Mouse (Mus musculus): ENCODE measurements at regions not wholly inside any gene's neighbourhood (a gene's known extent, or its start where the extent isn't known, plus 50 kb on each side); places are given as distances from the start of the nearest gene placed in this dataset.
A peak's percentile ranks its signal among the peaks of the same experiment; 100 is the strongest.
"Not testable (repeated sequence)": the region's sequence is repeated elsewhere in the genome, so short reads cannot be mapped to it uniquely, and the experiment has no call there.

GRCm38 (mm10) chr16:31508981-31509380, 86.9 kb downstream of the Bdh1 start:
- peak in 1 of 2 experiments; percentile 18 for DNase-seq

GRCm38 (mm10) chr16:31510097-31510496, 88.0 kb downstream of the Bdh1 start:
- no peak for DNase-seq

GRCm38 (mm10) chr16:31518816-31519215, 96.7 kb downstream of the Bdh1 start:
- DNase-seq, result no peak

- DNase-seq, result no peak
Measured at GRCm38 (mm10) chr16:31520081-31520480, 98.0 kb downstream of the Bdh1 start.

GRCm38 (mm10) chr16:31521786-31522185, 99.7 kb downstream of the Bdh1 start:
- no peak for DNase-seq

- DNase-seq, result no peak
Measured at GRCm38 (mm10) chr16:31526711-31527344, 104.7 kb downstream of the Bdh1 start.

- DNase-seq, result no peak
Measured at GRCm38 (mm10) chr16:31528596-31529283, 106.7 kb downstream of the Bdh1 start.

- DNase-seq, result no peak
Measured at GRCm38 (mm10) chr16:31529284-31529958, 107.3 kb downstream of the Bdh1 start.

GRCm38 (mm10) chr16:31530090-31530489, 108.0 kb downstream of the Bdh1 start:
- DNase-seq, result no peak

- no peak for DNase-seq
Measured at GRCm38 (mm10) chr16:31533196-31533777, 111.2 kb downstream of the Bdh1 start.

- DNase-seq, result no peak
Measured at GRCm38 (mm10) chr16:31534923-31535523, 112.9 kb downstream of the Bdh1 start.

- DNase-seq, result no peak
Measured at GRCm38 (mm10) chr16:31536328-31536727, 114.2 kb downstream of the Bdh1 start.

GRCm38 (mm10) chr16:31538606-31539005, 116.5 kb downstream of the Bdh1 start:
- no peak for DNase-seq

- no peak for DNase-seq
Measured at GRCm38 (mm10) chr16:31543499-31544170, 119.6 kb upstream of the Dlg1 start.

- DNase-seq, result no peak
Measured at GRCm38 (mm10) chr16:31546062-31546827, 117.0 kb upstream of the Dlg1 start.

GRCm38 (mm10) chr16:31546828-31547224, 116.4 kb upstream of the Dlg1 start:
- DNase-seq, result no peak

- DNase-seq, result no peak
Measured at GRCm38 (mm10) chr16:31547391-31547790, 115.9 kb upstream of the Dlg1 start.

- no peak for DNase-seq
Measured at GRCm38 (mm10) chr16:31549975-31550374, 113.3 kb upstream of the Dlg1 start.

GRCm38 (mm10) chr16:31550539-31550938, 112.7 kb upstream of the Dlg1 start:
- DNase-seq, result not testable (repeated sequence)

GRCm38 (mm10) chr16:31551416-31552151, 111.7 kb upstream of the Dlg1 start:
- DNase-seq, result no peak
